Mouse (Mus musculus) spleen, adult 12 weeks (tissue): ENCODE results near the gene Hdgfl1.

Source experiments
- DNase-seq: peaks from one replicate; pipeline ENCODE4 v3.0.0; 2022; ENCODE audit warnings: low spot score

Hdgfl1 gene

GRCm38 (mm10) chr13:26769955-26770354 lies at the start of gene Hdgfl1:
TSS of gene Hdgfl1 (minus strand) at chr13:26770165.
- DNase-seq: no peak

- DNase-seq: no peak
Measured at GRCm38 (mm10) chr13:26795460-26795859, 25.5 kb upstream of the Hdgfl1 start.

- no peak for DNase-seq
Measured at GRCm38 (mm10) chr13:26769424-26769823, 541 bp downstream of the Hdgfl1 start.

GRCm38 (mm10) chr13:26761966-26762803 lies 7.8 kb downstream of the Hdgfl1 start:
- no peak for DNase-seq

GRCm38 (mm10) chr13:26752863-26753262 lies 17.1 kb downstream of the Hdgfl1 start:
- DNase-seq: no peak

GRCm38 (mm10) chr13:26752414-26752813 lies 17.6 kb downstream of the Hdgfl1 start:
- no peak for DNase-seq

- DNase-seq: no peak
Measured at GRCm38 (mm10) chr13:26745760-26746457, 24.1 kb downstream of the Hdgfl1 start.

GRCm38 (mm10) chr13:26745059-26745759 lies 24.8 kb downstream of the Hdgfl1 start:
- no peak for DNase-seq

GRCm38 (mm10) chr13:26744068-26744467 lies 25.9 kb downstream of the Hdgfl1 start:
- DNase-seq: no peak

GRCm38 (mm10) chr13:26734981-26735380 lies 35.0 kb downstream of the Hdgfl1 start:
- DNase-seq: no peak

- no peak for DNase-seq
Measured at GRCm38 (mm10) chr13:26724250-26724649, 45.7 kb downstream of the Hdgfl1 start.

GRCm38 (mm10) chr13:26721333-26721732 lies 48.6 kb downstream of the Hdgfl1 start:
- DNase-seq: no peak

GRCm38 (mm10) chr13:26720917-26721316 lies 49.0 kb downstream of the Hdgfl1 start:
- no peak for DNase-seq

- no peak for DNase-seq
Measured at GRCm38 (mm10) chr13:26719146-26719715, 50.7 kb downstream of the Hdgfl1 start.
